Mouse (Mus musculus): ENCODE measurements around the gene 2810006K23Rik. TPM values are rescaled to one million over a fixed set of nuclear protein-coding genes. Genes with fewer than 3 reads are reported as not detected.

The 2810006K23Rik gene
- polyA plus RNA-seq, 1 experiment from 2014 or later = 20.3 TPM

DNA sequence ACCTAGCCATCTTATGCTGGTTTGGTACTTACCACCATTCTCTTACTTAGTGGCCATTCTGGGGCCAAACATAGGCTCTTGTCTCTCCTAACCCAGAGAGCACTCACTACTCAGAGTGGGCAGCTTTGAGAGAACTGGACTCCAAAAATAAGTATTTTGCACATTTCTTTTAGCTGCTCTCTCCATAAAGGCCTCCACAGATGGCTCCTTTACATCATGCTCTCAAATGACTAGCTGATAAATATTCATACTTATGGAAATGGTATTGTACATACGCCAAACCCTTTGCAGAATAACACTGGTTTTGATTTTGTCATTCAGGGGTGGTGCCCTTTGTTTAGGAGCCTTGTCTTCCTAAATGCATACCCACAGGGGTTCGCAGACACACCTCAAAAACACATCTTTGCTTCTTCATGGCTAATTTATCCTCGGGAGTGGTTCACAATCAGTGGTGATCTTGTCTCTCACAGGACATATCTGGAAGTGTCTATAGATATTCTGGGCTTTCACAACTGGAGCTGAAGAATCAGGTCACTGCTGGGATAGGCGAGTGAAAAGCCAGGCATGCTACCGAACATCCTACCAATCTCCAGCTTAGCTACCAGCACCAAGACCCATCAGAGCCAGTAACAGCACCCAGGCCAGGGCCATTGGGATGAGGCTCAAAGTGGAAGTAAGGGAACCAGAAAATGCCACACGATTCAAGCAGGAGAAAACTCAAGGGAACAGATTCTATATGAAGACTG lies 36.5 kb downstream of the 2810006K23Rik start:
- Histone ChIP-seq H3K36me3 (ENCODE audit: control insufficient read depth, insufficient read depth) (peaks cover 9% of the 10 kb centered on the region), H3K9ac (ENCODE audit: low read length) (no peak overlapping the region), H3K4me1 (ENCODE audit: control insufficient read depth, insufficient read depth, low read length) (no peaks in the 10 kb centered on the region), H3K27ac (ENCODE audit: low read length) (no peak overlapping the region), H3K4me2 (ENCODE audit: low read depth, low read length) (no peak overlapping the region), H3K9me3 (replicated peaks; ENCODE audit: control insufficient read depth, low read length) (no peaks in the 10 kb centered on the region), H3K27me3 (ENCODE audit: control insufficient read depth, insufficient read depth, low read length) (no peaks in the 10 kb centered on the region), H3K4me3 (ENCODE audit: low read length) (no peak overlapping the region)
- 87% methylated on average over 6 of the region's 6 CpGs for WGBS
- ATAC-seq (replicated peaks; ENCODE audit: extremely low read depth, insufficient read depth, low FRiP score) = no peak

DNA sequence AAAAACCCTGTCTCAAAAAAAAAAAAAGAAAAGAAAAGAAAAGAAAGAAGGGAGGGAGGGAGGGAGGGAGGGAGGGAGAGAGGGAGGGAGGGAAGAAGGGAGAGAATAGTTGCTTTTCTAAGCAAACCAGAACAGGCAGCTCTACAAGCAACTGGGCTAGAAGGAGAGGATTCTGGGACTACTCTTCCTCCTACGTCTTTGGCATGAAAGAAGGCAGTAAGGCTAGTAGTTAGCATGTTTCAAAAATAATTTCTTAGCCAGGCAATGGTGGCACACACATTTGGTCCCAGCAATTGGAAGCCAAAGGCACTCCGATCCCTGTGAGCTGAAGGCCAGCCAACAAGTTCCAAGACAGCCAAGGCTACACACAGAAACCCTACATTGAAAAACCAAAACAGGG lies 37.9 kb downstream of the 2810006K23Rik start:
- WGBS = 87% methylated on average over 2 of the region's 2 CpGs
- no peak overlapping the region for H3K4me3 ChIP-seq (ENCODE audit: low read length)
- H3K9ac ChIP-seq (ENCODE audit: low read length) = no peak overlapping the region
- H3K9me3 ChIP-seq (replicated peaks; ENCODE audit: control insufficient read depth, low read length) = no peaks in the 10 kb centered on the region
- no peak for ATAC-seq (replicated peaks; ENCODE audit: extremely low read depth, insufficient read depth, low FRiP score)
- H3K4me1 ChIP-seq (ENCODE audit: control insufficient read depth, insufficient read depth, low read length) = no peaks in the 10 kb centered on the region
- H3K36me3 ChIP-seq (ENCODE audit: control insufficient read depth, insufficient read depth) = peaks cover 17% of the 10 kb centered on the region
- no peak overlapping the region for H3K4me2 ChIP-seq (ENCODE audit: low read depth, low read length)
- no peak overlapping the region for H3K27ac ChIP-seq (ENCODE audit: low read length)
- H3K27me3 ChIP-seq (ENCODE audit: control insufficient read depth, insufficient read depth, low read length) = no peaks in the 10 kb centered on the region

DNA sequence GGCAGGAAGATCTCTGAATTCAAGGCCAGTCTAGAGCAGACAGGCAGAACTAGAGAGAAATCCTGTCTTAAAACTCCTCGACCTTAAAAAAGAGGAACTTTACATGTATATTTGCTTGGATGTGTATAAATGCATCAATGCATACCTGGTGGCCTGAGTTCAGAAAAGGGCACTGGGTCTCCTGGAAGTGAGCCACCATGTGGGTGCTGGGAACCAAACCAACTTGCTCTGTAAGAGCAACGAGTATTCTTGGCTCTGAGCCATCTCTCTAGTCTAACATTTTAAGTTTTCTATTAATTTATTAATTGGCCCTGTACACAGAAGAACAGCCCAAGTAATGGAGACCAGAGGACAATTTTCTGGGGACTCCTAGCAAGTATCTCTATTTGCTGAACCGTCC lies 38.8 kb downstream of the 2810006K23Rik start:
- Histone ChIP-seq H3K36me3 (ENCODE audit: control insufficient read depth, insufficient read depth) (peaks cover 24% of the 10 kb centered on the region), H3K4me1 (ENCODE audit: control insufficient read depth, insufficient read depth, low read length) (no peaks in the 10 kb centered on the region), H3K9ac (ENCODE audit: low read length) (no peak overlapping the region), H3K4me3 (ENCODE audit: low read length) (no peak overlapping the region), H3K27me3 (ENCODE audit: control insufficient read depth, insufficient read depth, low read length) (no peaks in the 10 kb centered on the region), H3K9me3 (replicated peaks; ENCODE audit: control insufficient read depth, low read length) (no peaks in the 10 kb centered on the region), H3K4me2 (ENCODE audit: low read depth, low read length) (no peak overlapping the region), H3K27ac (ENCODE audit: low read length) (no peak overlapping the region)
- 67% methylated on average over 3 of the region's 3 CpGs for WGBS
- no peak for ATAC-seq (replicated peaks; ENCODE audit: extremely low read depth, insufficient read depth, low FRiP score)

DNA sequence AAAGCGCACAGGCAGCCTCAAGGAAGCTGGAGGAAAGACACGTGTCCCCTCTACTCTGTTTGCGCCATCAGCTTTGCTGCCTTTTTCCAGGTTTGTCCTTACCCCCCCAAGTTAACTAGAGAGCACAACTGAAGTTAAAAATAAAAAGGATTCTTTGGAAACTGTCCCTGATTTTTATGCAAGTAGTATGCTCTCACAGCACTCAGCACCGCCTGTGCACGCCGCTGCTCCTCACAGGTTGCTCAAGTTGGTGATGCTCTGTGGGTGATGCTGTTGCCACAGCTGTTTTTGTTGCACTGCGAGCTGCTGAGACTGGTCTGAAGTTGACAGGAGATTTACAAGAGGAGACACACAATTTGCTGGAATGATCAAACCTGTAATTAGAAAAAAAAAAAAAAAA lies 46.4 kb downstream of the 2810006K23Rik start:
- no peak overlapping the region for H3K4me2 ChIP-seq (ENCODE audit: low read depth, low read length)
- H3K4me3 ChIP-seq (ENCODE audit: low read length) = no peak overlapping the region
- no peak for ATAC-seq (replicated peaks; ENCODE audit: extremely low read depth, insufficient read depth, low FRiP score)
- no peak overlapping the region for H3K27ac ChIP-seq (ENCODE audit: low read length)
- no peaks in the 10 kb centered on the region for H3K27me3 ChIP-seq (ENCODE audit: control insufficient read depth, insufficient read depth, low read length)
- 95% methylated on average over 7 of the region's 7 CpGs for WGBS
- H3K36me3 ChIP-seq (ENCODE audit: control insufficient read depth, insufficient read depth) = peaks cover 55% of the 10 kb centered on the region
- H3K9ac ChIP-seq (ENCODE audit: low read length) = no peak overlapping the region
- H3K9me3 ChIP-seq (replicated peaks; ENCODE audit: control insufficient read depth, low read length) = no peaks in the 10 kb centered on the region
- H3K4me1 ChIP-seq (ENCODE audit: control insufficient read depth, insufficient read depth, low read length) = no peaks in the 10 kb centered on the region

DNA sequence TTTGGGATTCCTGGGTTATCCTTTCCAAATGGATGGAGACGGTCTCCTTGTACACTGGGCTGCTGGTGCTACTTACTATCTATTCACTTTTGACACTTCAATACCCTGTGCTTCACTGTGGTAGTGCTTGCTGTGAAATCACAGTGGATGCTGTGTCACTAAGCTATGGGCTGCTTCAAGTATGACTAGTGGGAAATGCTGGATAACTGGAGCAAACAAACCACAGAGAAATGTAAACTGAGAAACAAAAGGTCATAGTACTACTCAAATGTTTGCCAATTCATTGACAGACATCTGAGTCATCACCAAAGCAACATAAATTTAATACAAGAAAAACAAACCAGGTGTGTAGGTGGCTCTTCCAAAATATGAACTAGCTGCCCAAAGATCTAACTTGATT lies 48.5 kb downstream of the 2810006K23Rik start:
- 92% methylated on average over 1 of the region's 1 CpGs for WGBS
- Histone ChIP-seq H3K27me3 (ENCODE audit: control insufficient read depth, insufficient read depth, low read length) (no peaks in the 10 kb centered on the region), H3K9me3 (replicated peaks; ENCODE audit: control insufficient read depth, low read length) (no peaks in the 10 kb centered on the region), H3K27ac (ENCODE audit: low read length) (no peak overlapping the region), H3K4me3 (ENCODE audit: low read length) (no peak overlapping the region), H3K4me2 (ENCODE audit: low read depth, low read length) (no peak overlapping the region), H3K4me1 (ENCODE audit: control insufficient read depth, insufficient read depth, low read length) (no peaks in the 10 kb centered on the region), H3K36me3 (ENCODE audit: control insufficient read depth, insufficient read depth) (peaks cover 59% of the 10 kb centered on the region), H3K9ac (ENCODE audit: low read length) (no peak overlapping the region)
- ATAC-seq (replicated peaks; ENCODE audit: extremely low read depth, insufficient read depth, low FRiP score) = no peak

DNA sequence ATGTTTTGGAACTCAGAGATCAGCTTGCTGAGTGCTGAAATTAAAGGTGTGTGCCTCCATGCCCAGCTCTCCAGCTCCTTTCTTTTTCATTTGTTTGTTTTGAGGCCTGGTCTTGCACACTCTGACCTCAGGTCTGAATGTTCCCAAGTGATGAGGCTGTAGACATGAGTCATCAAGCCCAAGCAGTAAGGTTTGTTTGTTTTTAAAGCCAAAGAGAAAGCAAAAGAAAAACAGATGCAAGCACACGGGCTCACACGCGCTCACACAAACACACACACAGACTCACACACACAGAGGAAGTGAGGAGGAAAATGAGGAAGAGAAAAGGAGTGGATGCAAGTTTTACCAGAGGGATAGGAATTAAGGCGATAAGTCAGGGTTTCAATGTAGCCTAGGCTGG lies 49.3 kb downstream of the 2810006K23Rik start:
- H3K27ac ChIP-seq (ENCODE audit: low read length) = no peak overlapping the region
- H3K4me3 ChIP-seq (ENCODE audit: low read length) = no peak overlapping the region
- no peak for ATAC-seq (replicated peaks; ENCODE audit: extremely low read depth, insufficient read depth, low FRiP score)
- H3K4me2 ChIP-seq (ENCODE audit: low read depth, low read length) = no peak overlapping the region
- no peaks in the 10 kb centered on the region for H3K4me1 ChIP-seq (ENCODE audit: control insufficient read depth, insufficient read depth, low read length)
- H3K9ac ChIP-seq (ENCODE audit: low read length) = no peak overlapping the region
- peaks cover 61% of the 10 kb centered on the region for H3K36me3 ChIP-seq (ENCODE audit: control insufficient read depth, insufficient read depth)
- WGBS = 87% methylated on average over 4 of the region's 4 CpGs
- no peaks in the 10 kb centered on the region for H3K9me3 ChIP-seq (replicated peaks; ENCODE audit: control insufficient read depth, low read length)
- no peaks in the 10 kb centered on the region for H3K27me3 ChIP-seq (ENCODE audit: control insufficient read depth, insufficient read depth, low read length)

DNA sequence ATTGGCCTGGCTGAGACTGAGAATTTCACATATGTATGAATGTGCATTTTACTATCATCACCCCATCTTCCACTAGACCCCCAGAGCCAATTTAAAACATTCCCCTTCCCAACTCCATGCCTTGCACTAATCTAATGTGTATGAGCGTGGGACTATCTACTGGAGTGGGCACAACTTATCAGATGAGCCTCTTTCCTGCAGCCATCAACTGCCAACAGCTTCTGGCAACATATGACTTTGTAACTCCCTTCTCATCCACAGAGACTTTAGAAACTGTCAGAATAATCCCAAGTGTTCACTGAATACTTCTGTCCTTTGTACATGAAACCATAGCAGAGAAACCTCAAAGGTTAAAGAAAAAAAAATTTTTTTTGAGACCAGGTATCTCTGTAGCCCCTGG lies 52.2 kb downstream of the 2810006K23Rik start:
- H3K4me3 ChIP-seq (ENCODE audit: low read length) = no peak overlapping the region
- ATAC-seq (replicated peaks; ENCODE audit: extremely low read depth, insufficient read depth, low FRiP score) = no peak
- no peaks in the 10 kb centered on the region for H3K4me1 ChIP-seq (ENCODE audit: control insufficient read depth, insufficient read depth, low read length)
- H3K9me3 ChIP-seq (replicated peaks; ENCODE audit: control insufficient read depth, low read length) = no peaks in the 10 kb centered on the region
- H3K9ac ChIP-seq (ENCODE audit: low read length) = no peak overlapping the region
- WGBS = 85% methylated on average over 1 of the region's 1 CpGs
- H3K27ac ChIP-seq (ENCODE audit: low read length) = no peak overlapping the region
- H3K36me3 ChIP-seq (ENCODE audit: control insufficient read depth, insufficient read depth) = peaks cover 67% of the 10 kb centered on the region
- no peaks in the 10 kb centered on the region for H3K27me3 ChIP-seq (ENCODE audit: control insufficient read depth, insufficient read depth, low read length)
- no peak overlapping the region for H3K4me2 ChIP-seq (ENCODE audit: low read depth, low read length)

DNA sequence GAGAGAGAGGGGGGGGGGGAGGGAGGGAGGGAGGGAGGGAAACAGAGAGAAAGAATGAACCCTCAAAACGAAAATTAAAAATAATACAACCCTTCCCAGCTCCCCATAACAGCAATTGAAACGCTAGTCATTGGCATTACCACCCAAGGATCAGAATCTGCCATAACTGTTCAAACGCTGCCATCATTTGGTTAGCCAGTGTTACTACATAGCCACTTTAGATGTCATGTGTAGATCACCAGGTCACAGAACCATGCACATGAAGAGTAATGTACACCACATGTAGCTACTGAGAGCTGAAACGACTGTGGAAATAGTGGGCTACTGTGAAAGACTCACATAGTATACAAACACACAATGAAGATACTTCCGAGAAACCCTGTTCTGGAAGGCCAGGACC lies 60.0 kb downstream of the 2810006K23Rik start:
- H3K27ac ChIP-seq (ENCODE audit: low read length) = no peak overlapping the region
- 74% methylated on average over 5 of the region's 5 CpGs for WGBS
- peaks cover 57% of the 10 kb centered on the region for H3K36me3 ChIP-seq (ENCODE audit: control insufficient read depth, insufficient read depth)
- H3K27me3 ChIP-seq (ENCODE audit: control insufficient read depth, insufficient read depth, low read length) = no peaks in the 10 kb centered on the region
- H3K4me3 ChIP-seq (ENCODE audit: low read length) = no peak overlapping the region
- no peak overlapping the region for H3K4me2 ChIP-seq (ENCODE audit: low read depth, low read length)
- H3K9me3 ChIP-seq (replicated peaks; ENCODE audit: control insufficient read depth, low read length) = no peaks in the 10 kb centered on the region
- H3K9ac ChIP-seq (ENCODE audit: low read length) = no peak overlapping the region
- no peak for ATAC-seq (replicated peaks; ENCODE audit: extremely low read depth, insufficient read depth, low FRiP score)
- H3K4me1 ChIP-seq (ENCODE audit: control insufficient read depth, insufficient read depth, low read length) = no peaks in the 10 kb centered on the region

Data from heart, embryonic 16.5 days (tissue).